Mouse (Mus musculus): Measurements from ENCODE around the gene Lypd5.

Lypd5 gene

DNA sequence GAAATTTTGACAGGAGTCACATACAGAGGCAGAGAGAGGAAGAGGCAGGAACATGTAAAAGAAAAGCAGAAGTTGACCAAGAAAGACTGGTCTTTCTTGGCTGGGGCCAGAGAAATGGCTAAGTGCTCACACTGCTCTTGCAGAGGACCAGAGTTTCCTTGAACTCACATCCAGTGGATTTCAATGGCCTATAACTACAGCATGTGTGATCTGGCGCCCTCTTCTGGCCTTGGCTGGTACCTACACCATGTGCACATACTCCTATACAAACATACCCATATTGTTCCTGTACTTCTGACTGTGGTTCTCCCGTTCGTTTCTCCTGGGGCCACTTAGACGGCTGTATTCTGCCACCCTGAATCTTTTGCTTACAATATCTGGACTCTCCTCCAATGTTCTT is 12.0 kb downstream of the Lypd5 start:
- DNase-seq (ENCODE audit: low spot score), result no peak

DNA sequence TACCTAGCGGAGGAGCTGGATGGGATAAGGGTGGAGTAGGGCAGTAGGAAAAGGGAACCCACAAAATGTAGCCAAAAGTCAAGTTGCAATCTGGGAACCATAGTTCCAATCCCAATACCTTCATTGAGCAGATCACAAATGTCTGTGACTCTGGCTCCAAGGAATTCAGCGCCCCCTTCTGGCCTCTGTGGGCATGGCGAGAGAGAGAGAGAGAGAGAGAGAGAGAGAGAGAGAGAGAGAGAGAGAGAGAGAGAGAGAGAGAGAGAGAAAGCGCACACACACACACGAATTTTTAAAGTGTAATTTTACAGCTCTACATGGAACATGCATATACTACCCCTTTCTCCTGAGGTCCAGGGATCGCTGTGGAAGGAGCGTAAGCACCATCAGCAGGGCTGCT is 14.2 kb downstream of the Lypd5 start:
- DNase-seq (ENCODE audit: low spot score), result peak; percentile 65

DNA sequence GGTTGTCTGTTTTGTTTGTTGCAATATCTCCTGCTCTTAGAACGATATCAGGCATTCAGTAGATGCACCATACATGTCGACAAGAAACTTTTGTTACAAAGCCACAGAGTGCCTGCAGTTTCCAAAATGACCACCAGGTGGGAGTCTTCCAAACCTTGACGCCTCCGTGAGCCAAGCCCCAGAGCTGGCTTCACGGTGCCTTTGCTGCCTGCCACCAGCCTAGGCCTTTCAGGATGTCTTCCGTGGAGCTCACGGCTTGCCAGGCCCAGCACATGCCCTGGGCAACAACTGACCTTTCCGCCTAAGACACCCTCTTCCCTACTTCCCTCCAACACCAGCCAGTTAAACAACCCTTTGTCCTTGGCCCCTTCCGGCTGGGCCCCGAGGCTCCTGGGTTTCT is 15.8 kb downstream of the Lypd5 start:
- DNase-seq (ENCODE audit: low spot score), result peak; percentile 92

- DNase-seq (ENCODE audit: low spot score), result no peak
Measured at GRCm38 (mm10) chr7:24365258-24366014, 16.4 kb downstream of the Lypd5 start.

DNA sequence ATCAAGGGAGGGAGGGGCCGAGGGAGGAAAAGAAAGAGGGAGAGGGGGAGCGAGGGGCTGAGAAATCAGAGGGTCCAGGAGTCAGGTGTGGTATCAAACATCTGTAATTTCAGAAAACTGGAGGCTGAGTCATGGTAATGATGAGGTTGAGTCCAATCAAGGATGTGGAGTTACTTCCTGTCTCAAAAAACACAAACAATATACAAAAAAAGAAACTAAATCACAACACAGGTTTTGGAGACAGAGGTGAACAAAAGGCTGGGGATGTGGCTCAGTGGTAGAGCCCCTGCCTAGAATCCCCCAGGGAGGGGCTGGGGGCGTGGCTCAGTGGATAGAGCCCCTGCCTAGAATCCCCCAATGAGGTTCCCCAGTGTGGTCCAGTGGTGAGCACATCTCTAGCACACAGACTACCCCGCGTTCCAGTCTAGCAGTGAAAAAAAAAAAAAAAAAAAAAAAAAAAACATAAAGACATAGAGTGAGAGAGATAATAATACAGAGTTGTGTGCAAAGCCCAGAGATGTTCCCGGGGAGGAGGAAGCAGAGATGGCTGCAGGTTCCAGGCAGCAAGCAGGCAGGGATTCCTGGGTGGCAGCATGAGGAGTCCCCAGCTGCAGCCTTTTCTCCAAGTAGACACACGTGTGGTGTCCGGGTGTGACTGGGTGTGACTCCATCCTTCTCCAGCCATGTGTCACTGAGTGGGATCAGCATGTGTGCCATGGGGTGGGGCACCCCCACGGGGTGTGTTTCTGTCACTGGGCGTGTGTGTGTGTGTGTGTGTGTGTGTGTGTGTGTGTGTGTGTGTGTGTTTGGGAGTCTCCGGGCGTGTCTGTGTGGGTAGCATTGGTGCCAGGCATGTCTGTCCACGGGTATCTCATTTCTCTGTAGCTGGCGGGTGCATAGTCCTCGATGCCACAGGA is 18.0 kb downstream of the Lypd5 start:
- DNase-seq (ENCODE audit: low spot score), result no peak

GRCm38 (mm10) chr7:24368226-24368625 is 19.2 kb downstream of the Lypd5 start:
- no peak for DNase-seq (ENCODE audit: low spot score)

DNA sequence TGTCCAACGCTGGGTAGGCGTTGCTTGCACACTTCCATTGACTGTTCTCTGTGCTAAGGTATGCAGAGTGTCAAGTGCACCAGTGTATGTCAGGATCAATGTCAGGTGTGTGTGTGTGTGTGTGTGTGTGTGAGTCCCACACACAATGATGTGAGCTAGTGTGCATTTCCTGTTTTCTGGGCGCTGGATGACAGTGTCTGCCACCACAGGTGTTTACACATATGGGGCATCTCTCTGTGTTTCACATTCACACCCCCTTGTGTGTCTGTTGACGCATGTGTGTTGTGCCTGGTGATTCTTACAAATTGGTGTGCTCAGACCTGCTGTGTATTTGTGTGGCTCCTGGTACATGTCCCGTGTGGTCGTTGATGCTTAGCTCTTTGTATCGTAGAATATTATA is 19.9 kb downstream of the Lypd5 start:
- DNase-seq (ENCODE audit: low spot score), result no peak

GRCm38 (mm10) chr7:24369731-24370541 is 20.9 kb downstream of the Lypd5 start, which contains the start of gene Kcnn4:
Gene Kcnn4, plus strand, starts transcription at chr7:24370263.
- no peak for DNase-seq (ENCODE audit: low spot score)

DNA sequence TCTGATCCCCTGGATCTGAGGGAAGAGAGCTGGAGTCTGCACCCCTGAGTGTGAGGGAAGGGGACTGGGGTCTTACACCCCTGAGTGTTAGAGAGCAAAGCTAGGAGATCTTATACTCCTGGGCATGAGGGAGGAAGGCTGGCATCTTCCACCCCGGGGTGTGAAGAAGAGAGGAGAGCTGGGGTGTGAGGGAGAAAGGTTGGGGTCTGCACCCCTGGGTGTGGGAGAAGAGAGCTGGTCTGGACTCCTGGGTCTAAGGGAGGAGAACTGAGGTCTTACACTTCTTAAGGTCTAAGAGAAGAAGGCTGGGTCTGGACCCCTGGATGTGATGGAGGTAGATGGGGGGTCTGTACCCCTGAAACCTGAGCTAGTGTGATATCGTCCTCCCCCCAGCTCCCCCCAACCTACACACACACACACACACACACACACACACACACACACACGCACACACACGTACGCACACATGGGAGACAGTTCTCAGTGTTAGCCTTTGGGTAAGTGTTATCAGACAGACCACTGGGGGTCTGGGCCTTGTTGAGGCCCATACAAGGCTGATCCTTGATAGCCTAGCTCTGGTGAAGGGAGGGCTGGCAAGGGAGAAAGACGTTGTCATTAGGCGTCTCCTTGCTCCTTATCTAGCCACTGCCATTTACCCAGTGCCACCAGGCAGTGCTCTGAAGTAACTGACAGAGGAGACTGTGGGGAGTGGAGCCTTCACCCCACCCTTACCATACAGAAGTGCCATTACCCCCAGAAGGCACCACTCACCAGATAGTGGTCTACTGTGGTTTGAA is 22.2 kb downstream of the Lypd5 start:
- no peak for DNase-seq (ENCODE audit: low spot score)

DNA sequence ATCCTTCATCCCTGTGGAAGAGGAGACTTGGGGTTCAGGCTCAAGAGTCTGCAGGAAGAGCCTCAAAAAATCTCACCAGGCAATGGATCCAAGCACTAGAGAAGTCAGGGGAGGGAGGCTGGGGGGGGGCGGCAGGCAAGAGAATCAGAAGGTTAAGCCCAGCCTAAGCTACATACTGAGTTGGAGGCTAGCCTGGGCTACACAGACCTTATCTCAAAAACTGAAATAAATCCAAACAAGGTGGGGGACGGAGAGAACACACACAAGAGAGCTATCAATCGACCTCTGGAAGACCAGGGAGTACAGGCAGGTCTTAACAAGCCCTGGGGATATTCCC is 22.8 kb downstream of the Lypd5 start:
- DNase-seq (ENCODE audit: low spot score), result no peak

DNA sequence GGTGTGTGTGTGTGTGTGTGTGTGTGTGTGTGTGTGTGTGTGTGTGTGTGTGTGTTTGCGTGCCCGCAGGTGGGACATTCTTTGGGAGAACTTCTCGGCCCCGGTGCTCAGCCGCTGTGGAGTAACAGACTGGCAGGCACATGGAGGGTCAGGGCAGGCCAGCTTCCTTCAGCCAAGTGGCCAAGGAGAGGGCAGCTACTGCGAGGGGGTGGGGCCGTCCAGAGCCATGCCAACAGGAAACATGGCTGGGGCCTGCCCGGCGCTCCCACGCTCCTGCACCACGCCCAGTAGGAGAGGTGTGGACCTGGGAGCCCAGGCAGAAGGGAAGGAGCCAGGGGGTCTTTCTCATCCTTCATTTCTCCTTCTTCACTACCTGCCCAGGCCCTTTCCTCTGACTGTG is 23.3 kb downstream of the Lypd5 start:
- no peak for DNase-seq (ENCODE audit: low spot score)

GRCm38 (mm10) chr7:24372786-24373185 is 23.8 kb downstream of the Lypd5 start:
- DNase-seq (ENCODE audit: low spot score), result no peak

- peak; percentile 57 for DNase-seq (ENCODE audit: low spot score)
Measured at GRCm38 (mm10) chr7:24373538-24374379, 24.8 kb downstream of the Lypd5 start.

DNA sequence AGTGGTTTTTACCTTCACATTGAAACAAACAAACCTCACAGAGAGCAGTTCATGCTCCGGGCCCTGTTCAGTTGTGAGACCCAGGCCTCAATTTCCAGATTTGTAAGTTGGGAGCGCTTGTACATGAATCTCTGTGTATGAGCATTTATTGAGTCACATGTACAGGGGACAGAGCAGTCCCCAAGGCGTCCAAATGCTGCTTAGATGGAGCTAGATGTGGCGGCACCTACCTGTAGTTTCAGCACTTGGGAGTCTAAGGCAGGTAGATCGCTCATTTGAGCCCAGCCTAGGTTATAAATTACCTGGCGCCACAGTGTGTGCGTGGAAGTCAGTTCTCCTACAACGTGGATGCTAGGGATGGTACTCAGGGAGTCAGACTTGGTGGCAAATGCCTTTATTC is 27.5 kb downstream of the Lypd5 start:
- DNase-seq (ENCODE audit: low spot score), result no peak

- peak; percentile 72 for DNase-seq (ENCODE audit: low spot score)
Measured at GRCm38 (mm10) chr7:24377091-24377865, 28.3 kb downstream of the Lypd5 start.

GRCm38 (mm10) chr7:24378049-24378701 is 29.2 kb downstream of the Lypd5 start:
- no peak for DNase-seq (ENCODE audit: low spot score)

- DNase-seq (ENCODE audit: low spot score), result no peak
Measured at GRCm38 (mm10) chr7:24379934-24380333, 30.9 kb downstream of the Lypd5 start.

DNA sequence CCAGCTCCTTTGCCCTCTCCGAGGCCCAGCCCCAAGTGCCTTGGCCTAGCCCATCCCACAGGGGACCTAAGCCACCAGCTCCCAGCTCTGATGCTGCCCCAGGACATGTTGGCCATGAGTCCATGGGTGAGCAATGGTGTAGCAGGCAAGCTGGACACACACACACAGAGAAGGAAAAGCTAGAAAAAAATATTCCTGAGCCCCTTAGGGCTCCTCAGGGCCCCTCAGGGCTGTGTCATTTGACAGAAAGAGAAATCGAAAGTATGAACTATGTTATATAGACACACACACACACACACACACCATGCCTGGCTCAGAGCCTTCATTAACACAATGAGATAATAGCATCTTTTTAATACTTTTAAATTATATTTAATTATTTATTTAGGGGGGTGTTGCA is 31.4 kb downstream of the Lypd5 start:
- DNase-seq (ENCODE audit: low spot score), result no peak

GRCm38 (mm10) chr7:24382730-24383372 is 33.9 kb downstream of the Lypd5 start:
- no peak for DNase-seq (ENCODE audit: low spot score)

Data from testis, postnatal 10 days (tissue).